Mouse (Mus musculus): ENCODE data around the gene Acyp1.
"Not testable (repeated sequence)": the region's sequence is repeated elsewhere in the genome, so short reads cannot be mapped to it uniquely, and the experiment has no call there.

Gene Acyp1

DNA sequence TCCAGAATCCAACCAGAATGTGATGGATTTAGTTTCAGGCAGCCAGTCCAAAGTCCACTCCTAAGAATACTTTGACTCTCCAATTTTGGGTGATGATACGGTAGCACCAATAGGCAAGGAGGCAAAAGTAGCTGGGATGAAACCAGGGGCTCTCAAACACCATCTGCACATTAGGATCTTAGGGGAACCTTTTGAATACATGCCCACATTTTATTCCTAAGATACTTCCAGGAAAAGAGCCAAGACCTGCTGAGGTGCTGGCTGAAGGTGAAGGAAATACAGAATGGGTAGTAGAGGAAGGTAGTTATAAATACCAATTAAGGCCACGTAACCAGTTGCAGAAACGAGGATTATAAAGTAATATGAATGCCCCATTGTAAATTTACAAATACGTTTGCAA is 6.5 kb downstream of the Acyp1 start:
- DNase-seq (ENCODE audit: low read depth): not testable (repeated sequence)

DNA sequence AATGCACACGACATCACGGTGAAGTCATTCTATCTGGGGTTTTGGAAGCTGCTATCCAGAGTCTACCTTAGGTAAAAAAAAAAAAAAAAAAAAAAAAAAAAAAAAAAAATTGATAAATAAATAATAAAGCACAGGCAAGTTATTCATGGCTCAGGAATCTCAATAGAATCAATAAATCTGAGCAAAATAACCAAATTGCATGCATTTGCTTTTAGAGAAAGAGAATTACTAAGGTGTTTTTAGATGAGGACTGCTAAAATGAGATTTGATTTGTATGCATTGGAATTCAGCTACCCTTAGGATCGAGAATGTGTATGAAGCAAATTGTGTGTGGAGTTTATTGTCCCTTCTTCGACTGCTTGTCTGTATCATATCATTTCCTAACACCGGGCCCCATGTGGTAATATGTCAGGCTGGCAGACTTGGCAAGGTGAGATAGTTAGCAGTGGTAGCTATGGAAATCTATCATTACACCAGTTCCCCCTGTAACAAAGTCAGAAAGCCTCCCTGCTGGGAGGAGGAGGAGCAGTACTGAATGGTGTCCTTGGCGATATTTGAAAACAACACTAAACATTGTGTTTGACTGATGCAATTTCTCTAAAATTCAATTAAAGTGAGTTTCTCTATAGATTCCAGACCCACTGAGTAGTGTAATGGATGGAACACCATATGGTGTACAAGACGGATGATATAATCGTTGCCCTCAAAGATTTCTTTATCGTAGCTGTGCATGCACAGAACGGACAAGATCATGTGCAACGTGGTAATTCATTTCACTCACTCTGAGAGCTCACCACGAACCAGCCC is 7.2 kb downstream of the Acyp1 start:
- DNase-seq (ENCODE audit: low read depth): peak; percentile 61

DNA sequence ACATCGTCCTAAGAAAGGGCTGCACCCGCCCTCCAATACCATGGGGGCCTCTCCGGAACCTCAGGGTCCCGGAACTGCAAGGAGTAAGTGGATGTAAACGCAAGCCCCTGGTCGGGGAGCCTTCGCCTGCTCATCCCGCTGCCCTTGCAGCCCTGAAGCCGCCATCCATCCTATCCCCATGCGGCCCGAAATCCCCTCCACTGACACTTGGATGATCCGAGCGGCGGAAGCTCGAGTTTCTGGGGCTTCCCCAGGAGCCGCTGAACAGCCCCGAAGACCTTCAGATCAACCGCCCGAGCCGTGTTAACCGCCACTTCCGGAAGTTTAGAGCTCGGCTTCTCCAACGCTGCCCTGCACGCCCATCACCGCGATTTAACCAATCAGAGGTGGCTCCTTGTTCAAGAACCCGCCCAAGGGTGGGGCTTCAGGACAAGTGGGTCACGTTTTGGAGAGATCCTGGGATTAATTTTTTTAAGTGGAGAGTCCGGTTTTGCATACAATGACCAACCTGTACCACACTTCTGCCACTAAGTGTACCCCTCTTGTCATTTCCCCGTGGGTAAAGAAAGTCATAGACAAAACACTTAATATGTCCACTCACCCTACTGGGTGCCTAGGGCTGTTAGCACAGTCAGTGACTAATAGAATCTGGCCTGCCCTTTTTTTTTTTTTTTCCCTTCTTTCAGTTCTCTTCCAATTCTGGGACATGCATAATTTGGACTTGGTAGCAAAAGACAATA is 8.0 kb downstream of the Acyp1 start:
- DNase-seq (ENCODE audit: low read depth): peak; percentile 99

DNA sequence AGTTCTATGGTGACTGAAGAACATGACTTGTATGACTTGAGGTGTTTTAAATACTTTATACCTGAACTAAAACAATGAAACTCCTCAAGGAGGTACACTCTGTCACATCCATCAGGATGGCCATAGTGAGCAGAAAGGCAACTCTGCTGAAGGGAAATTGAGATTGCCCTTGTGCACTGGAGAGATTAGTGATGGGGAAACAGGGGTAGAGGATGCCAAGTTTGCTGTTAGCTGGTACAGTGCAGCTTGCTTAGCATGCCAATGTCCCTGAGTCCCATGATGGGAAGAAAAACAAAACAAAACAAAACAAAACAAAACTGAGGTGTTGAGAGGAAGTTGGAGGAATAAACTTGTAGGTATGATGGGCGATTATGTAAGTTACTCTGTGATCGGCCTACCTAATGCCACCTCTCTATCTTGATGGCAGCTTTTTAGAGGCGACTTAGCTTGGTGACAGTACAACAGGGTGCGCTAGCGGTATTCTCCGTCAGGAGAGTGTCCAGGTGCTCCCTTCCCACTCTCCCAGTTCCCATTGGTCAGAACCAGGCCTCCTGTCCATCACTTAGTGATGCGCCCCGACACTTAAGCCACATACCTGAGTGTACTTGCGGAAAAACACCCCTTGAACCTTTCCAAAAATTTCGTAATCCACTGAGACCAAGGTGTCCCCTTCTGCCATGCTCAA is 8.7 kb downstream of the Acyp1 start:
- peak; percentile 46 for DNase-seq (ENCODE audit: low read depth)

DNA sequence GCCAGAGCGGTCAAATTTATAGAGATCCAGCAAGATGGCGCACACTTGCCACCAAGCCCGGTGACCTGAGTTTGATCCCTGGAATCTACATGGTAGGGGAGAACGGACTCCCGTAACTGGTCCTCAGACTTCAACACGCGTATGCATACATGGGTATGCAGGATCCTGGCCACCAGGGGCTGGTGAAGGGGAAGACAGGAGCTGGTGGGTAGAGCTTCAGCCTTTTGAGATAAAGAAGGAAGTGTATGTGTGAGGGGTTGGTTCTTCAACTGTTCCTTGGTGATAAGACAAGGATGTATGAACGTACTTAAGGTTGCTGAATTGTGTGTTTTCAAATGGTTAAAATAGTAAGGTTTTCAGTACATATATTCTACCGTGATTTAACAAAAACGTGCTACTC is 9.3 kb downstream of the Acyp1 start:
- peak; percentile 58 for DNase-seq (ENCODE audit: low read depth)

DNA sequence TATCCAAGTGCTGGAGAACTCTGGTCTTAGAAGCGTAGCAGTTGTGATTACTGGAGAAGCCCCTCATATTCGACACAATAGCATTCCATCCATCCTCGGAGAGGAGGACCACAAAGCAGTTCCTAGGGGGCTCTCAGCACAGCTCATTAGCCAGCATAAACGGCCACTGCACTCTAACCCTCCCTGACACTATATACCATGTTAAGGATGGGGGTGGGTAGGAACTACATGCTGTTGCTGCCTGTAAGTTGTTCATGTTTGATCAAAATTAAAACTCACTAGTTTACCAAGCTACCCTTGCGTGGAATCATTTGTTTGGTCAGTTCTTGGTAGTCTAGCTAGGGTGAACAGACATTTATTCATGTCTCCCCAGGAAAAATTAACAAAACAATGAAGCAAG is 12.0 kb downstream of the Acyp1 start:
- DNase-seq (ENCODE audit: low read depth): no peak

DNA sequence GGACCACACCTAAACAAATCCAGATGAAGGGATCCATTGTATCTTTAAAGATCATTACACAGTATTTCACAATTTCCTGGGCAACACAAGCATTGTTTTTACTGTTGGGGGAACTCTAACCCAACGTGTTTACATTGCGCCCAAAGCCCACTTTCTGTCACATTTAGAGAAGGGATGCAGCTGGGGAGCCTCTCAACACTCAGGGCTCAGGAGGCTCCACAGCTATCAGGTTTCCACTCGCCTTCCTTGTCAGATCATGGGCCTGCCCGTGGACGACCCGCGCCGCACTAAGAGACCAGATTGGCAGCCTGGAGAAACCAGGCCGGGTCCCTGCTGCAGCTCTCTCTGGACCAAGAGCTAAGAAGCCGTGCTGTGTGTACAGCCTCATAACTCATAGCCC is 14.7 kb downstream of the Acyp1 start:
- DNase-seq (ENCODE audit: low read depth): no peak

DNA sequence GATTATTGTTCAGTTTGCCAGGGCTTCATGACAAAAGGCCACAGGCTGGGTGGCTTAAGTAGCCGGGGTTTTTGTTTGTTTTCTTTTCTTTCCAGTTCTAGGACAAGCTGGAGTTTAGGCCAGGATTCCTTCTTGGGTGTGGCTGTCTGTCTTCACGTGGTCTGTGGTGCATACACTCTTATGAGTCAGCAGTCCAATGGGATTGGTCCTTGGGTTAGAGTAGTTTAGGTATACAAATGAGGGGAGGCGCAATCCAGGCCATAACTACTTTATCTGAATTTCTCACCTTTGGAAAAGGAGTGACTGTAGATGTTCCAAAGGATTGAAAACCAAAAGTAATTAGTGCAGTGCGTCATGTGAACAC is 16.4 kb downstream of the Acyp1 start:
- DNase-seq (ENCODE audit: low read depth): no peak

DNA sequence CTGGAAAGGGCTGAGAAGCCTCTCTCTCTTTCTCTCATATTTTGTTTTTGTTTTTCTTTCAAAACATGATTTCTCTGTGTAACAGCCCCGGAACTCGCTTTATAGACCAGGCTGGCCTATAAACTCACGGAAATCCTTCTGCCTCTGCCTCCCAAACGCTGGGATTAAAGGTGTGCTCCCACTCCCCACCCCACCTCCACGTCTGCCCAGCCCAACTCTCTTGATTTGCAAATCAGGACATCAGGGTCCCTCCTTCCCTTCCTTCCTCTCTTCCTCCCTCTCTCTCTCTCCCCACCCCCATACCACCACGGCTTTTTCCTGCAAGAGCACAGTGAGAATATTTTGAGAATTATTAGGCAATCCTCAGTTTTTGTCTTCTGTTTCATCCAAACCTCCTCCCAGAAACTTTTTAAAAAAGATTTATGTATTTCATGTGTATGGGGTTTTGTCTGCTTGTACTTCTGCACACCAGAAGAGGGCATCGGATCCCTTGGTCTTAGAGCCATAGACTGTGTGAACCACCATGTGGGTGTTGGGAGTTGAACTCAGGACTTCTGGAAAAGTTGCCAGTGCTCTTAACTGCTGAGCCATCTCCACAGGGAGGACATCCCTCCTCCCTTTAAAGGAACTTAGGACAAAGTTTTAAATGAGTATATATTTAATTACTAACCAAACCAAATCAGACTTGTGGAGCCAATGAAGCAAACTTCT is 17.0 kb downstream of the Acyp1 start:
- no peak for DNase-seq (ENCODE audit: low read depth)

DNA sequence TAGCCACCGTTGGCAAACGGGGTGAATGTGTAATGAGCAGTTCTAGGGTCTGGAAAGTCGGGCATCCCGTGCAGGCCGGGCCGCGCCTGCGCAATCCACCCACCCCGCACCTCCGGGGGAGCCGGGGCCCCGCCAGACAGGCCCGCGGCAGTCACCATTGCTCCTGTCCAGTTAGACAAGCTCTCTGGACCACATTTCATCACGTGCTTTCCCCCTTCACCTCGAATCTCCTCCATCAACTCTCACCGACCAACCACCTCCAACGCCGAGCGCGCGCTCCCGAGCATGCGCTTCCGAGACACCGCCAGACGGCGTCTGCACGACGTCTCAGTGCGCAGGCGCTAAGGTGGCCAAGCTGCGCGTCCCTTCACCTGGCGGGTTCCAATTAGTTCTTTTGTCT is 17.9 kb downstream of the Acyp1 start, which contains the start of gene Mlh3:
Mlh3 (minus strand) TSS at position 281 of the 400 bp plus-strand sequence.
- peak; percentile 80 for DNase-seq (ENCODE audit: low read depth)

DNA sequence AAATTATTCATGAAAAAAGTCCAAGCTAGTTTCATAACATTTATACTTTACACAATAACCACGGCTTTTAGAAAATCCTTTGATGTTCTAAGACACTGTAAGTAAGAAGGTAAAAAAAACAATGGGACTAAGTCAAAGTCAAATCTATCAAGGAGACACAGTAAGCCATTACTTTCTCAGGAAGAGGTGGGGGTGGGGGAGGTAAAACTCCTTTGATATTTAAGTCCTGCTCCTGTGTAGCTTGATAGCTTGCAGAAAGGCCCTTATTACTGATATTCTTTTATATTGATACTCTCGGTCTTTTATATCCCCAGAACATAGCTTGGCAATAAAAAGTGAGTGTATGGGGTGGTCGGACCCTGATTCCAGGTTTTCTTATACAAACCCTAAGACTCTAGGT is 18.4 kb downstream of the Acyp1 start:
- DNase-seq (ENCODE audit: low read depth): no peak

DNA sequence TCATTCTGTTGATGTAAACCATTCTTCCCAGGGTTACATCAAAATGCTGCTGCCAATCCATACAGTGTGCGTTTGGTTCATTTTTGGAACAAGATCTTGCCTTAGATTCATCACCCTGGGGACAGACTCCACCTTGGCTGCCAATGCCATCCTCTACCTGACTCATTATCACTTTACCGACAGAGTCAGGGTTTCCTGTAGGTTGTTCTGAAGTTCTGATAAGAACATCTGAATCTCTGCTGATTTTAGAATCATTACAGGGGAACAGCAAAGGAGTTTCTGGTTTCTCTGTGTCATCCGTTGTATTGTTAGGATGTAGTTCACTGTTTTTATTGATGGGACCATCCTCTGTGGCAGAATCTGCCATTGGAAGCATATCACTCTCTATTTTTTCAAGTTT is 22.0 kb downstream of the Acyp1 start:
- no peak for DNase-seq (ENCODE audit: low read depth)

DNA sequence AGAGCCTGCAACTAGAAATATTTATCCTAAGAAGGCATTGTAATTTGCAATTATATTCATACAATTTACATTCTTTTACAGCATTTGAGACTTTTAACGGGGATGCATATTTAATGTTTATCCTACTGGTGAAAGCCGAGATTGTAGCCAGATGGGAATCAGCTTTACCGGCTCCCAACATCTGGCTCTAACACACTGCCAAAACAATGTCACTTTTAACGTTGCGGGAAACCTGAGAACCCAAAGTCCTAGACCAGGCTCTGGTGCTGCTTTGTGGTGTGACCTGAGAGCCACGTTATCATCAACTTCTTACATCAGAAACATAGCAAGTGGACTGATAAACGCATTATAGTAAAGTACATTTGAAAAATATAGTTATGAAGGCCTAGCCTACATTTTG is 23.3 kb downstream of the Acyp1 start:
- DNase-seq (ENCODE audit: low read depth): no peak

DNA sequence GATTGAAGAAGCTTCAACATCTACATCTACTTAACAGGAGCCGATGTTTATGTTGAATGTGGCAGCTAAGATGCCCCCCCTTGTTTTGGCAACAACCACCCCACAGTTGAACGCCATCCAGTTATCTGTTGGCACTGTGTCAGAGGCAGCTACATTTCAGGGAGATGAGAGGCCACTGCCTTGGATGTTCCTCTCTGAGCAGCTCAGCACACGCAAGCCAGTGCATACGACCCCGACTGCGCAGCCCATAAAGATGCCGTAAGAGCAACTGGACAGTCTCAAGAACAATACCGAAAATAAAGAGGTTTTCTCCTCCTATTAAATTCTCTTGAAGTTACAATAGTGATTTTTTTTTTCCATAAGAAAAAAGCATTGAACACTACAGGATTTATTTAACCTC is 23.7 kb downstream of the Acyp1 start:
- DNase-seq (ENCODE audit: low read depth): no peak

DNA sequence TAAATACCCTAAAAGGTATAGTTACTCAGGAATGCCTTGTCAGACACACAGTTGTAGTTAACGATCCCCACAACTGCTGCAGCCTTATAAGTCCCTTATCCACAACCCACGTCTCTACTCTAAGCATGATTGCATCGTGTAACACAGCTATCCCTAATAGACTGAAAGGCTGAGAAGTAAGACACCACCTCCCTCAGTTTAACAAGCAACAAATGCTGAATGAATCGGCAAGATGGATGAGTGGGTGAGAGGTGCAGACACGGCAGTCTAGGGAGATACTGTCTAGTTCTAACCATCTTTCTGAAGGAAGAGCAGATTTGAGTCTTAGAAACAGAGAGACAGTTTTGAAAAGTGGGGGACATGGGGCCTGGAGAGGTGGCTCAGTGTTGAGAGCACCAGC is 25.0 kb downstream of the Acyp1 start:
- no peak for DNase-seq (ENCODE audit: low read depth)

DNA sequence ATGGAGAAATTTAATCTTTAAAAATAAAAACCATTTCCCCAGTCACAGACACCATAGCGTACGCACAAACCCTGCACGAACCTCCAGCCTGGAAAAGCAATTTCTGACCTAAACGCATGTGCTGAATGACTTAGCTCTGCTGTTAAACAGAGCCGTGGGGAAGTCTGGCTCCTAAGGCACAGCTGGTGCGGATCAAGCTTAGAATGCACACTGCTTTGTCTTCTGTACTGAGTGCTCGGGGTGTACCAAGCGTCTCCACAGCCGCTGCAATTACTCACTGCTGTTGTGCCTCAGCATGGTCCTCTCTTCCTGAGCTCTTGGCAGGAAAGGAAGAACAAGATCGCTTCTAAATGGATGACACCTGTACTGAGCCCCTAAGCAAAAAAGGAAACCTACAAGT is 25.7 kb downstream of the Acyp1 start:
- no peak for DNase-seq (ENCODE audit: low read depth)

DNA sequence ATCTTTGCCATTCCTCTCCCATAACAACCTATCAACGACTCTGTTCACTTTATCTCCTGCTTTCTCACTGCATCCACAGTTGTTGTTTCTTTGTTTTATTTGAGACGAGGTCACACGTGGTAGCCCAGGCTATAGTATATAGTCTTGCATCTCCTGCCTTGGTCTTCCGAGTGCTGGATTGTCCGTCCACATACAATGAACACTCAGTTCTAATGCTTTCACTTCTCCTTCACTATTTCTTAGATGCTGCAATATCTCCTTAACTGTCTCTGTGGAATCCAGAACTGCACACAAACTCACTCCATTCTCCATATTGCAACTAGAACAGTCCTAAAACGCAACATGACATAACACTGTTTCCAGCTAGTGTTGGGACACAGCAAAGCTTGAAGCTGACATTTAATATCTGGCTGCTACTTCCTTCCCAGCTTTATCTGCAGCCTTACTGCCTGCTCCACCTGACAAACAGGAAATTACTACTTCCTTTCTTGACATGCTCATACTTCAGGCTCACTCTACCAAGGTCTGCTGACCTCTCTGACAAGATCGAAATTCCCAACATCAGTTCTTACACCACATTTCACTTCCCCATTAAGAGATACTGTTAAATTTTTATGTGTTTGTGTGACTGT is 31.1 kb downstream of the Acyp1 start:
- no peak for DNase-seq (ENCODE audit: low read depth)

DNA sequence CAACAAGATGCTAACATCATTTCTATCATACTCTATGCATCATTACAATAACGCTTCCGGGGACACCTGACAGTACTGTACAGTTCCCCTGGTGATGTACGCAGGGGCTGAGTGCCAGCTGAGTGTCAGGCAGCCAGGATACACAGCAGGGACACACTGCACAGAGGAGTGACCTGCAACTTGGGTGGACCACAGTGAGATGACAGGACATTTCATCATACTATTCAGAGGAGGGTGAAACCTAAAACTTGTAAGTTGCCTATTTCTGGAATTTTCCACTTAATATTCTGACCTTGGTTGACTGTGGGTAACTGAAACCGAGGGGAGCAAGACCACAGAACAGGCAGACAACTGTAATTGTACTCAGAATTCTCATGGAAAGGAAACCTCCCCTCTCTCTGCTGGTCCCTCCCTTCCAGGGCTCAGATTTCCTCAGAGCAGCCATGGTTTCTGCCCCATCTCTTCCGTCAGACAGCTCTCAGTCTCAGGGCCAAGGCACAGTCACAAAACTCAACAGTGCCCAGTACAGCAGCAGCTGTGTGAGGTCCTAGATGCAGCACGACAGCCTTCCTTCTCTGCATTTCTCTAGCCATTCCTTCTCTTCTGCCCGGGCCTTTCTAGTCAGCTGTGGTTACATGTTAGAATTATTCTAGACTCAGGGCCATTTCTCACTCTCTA is 32.0 kb downstream of the Acyp1 start:
- no peak for DNase-seq (ENCODE audit: low read depth)

DNA sequence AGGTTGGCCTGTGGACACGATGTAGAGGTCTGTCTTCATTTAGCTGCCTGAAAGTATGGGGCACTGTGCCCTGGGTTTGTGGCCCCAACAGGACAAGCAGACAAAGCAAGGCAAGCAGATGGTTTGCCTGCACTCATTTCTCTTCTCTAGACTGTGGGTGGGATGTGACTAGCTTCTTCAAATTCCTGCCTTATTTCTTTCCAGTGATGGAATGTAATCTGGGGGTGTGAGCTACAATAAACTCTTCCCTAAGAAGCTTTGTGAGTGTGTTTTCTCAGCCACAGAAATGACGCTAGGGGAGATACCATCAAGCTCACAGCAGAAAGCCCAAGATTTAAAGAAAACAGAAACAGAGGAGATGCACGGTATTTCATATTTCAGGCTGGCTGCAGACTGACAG is 36.2 kb downstream of the Acyp1 start:
- DNase-seq (ENCODE audit: low read depth): no peak

DNA sequence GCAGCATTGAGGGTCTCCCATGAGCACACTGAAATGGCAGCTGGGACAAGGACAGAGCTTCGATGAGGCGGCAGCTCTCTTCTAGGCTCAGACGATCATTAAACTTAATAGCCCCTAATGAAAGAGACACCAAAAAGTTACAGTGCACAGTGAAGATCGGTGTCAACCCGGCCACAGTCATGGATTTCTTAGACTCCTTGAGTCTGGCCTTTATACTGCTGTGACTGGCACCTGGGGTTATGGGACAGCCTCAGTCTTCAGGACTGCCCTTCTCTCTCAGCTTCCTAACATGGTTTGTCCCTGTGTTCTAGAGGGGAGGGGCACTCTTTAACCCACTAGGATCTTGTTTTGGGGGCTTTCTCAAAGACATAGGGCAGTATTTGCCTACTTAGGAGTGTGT is 50.7 kb downstream of the Acyp1 start:
- no peak for DNase-seq (ENCODE audit: low read depth)
